Mouse (Mus musculus) testis, postnatal 10 days (tissue): ENCODE results near the gene Aifm2.

ENCODE experiments used
- DNase-seq: peaks from one replicate; pipeline ENCODE4 v3.0.0; 2021; ENCODE audit warnings: low spot score

The Aifm2 gene

GRCm38 (mm10) chr10:61765558-61765957 lies 50.5 kb downstream of the Aifm2 start:
- no peak for DNase-seq

GRCm38 (mm10) chr10:61766806-61767205 lies 51.7 kb downstream of the Aifm2 start:
- no peak for DNase-seq

- DNase-seq, result no peak
Observed at GRCm38 (mm10) chr10:61781461-61782128, 66.5 kb downstream of the Aifm2 start.

- peak; percentile 75 for DNase-seq
Observed at GRCm38 (mm10) chr10:61782799-61783611, 67.9 kb downstream of the Aifm2 start.

GRCm38 (mm10) chr10:61783621-61784251 lies 68.7 kb downstream of the Aifm2 start, which contains the start of gene H2afy2:
H2afy2 (minus strand) TSS chr10:61784147.
- DNase-seq, result peak; percentile 72

- no peak for DNase-seq
Observed at GRCm38 (mm10) chr10:61784414-61784813, 69.4 kb downstream of the Aifm2 start.

GRCm38 (mm10) chr10:61787541-61788313 lies 72.7 kb downstream of the Aifm2 start:
- no peak for DNase-seq

- DNase-seq, result peak; percentile 52
Observed at GRCm38 (mm10) chr10:61788499-61788898, 73.4 kb downstream of the Aifm2 start.
